Mouse (Mus musculus) gastrocnemius, adult 18-20 months (tissue): ENCODE measurements around the gene Peli2. TPM values are rescaled to one million over a fixed set of nuclear protein-coding genes. Genes with fewer than 3 reads are reported as not detected.

Source experiments
- DNase-seq: peaks from one replicate; pipeline ENCODE4 v3.0.0; 2021; ENCODE audit warnings: low spot score
- total RNA-seq, 2 experiments: library from RNA; stranded (reverse); gene quantifications; 2 replicates each; pipeline ENCODE4 v1.2.3; 2021

The Peli2 gene
- total RNA-seq, 2 experiments from 2014 or later: 12.7 to 14.7 TPM

- DNase-seq: no peak
Observed at GRCm38 (mm10) chr14:48187100-48187499, 66.5 kb downstream of the Peli2 start.

- DNase-seq: peak; percentile 64
Observed at GRCm38 (mm10) chr14:48189330-48189729, 68.7 kb downstream of the Peli2 start.

- no peak for DNase-seq
Observed at GRCm38 (mm10) chr14:48190946-48191345, 70.3 kb downstream of the Peli2 start.

- peak; percentile 47 for DNase-seq
Observed at GRCm38 (mm10) chr14:48191925-48192324, 71.3 kb downstream of the Peli2 start.

GRCm38 (mm10) chr14:48196804-48197203 lies 76.2 kb downstream of the Peli2 start:
- no peak for DNase-seq

GRCm38 (mm10) chr14:48197287-48197686 lies 76.7 kb downstream of the Peli2 start:
- DNase-seq: no peak

GRCm38 (mm10) chr14:48198190-48198954 lies 77.7 kb downstream of the Peli2 start:
- no peak for DNase-seq

- DNase-seq: no peak
Observed at GRCm38 (mm10) chr14:48198957-48199356, 78.3 kb downstream of the Peli2 start.

GRCm38 (mm10) chr14:48199506-48199905 lies 78.9 kb downstream of the Peli2 start:
- no peak for DNase-seq

- DNase-seq: no peak
Observed at GRCm38 (mm10) chr14:48200291-48200690, 79.7 kb downstream of the Peli2 start.

GRCm38 (mm10) chr14:48200788-48201187 lies 80.2 kb downstream of the Peli2 start:
- peak; percentile 27 for DNase-seq

GRCm38 (mm10) chr14:48201403-48201802 lies 80.8 kb downstream of the Peli2 start:
- no peak for DNase-seq

GRCm38 (mm10) chr14:48202096-48203036 lies 81.7 kb downstream of the Peli2 start:
- no peak for DNase-seq

GRCm38 (mm10) chr14:48205044-48205443 lies 84.4 kb downstream of the Peli2 start:
- DNase-seq: no peak

GRCm38 (mm10) chr14:48205635-48206034 lies 85.0 kb downstream of the Peli2 start:
- DNase-seq: no peak

- DNase-seq: no peak
Observed at GRCm38 (mm10) chr14:48207119-48207518, 86.5 kb downstream of the Peli2 start.

- DNase-seq: no peak
Observed at GRCm38 (mm10) chr14:48207746-48208640, 87.4 kb downstream of the Peli2 start.

GRCm38 (mm10) chr14:48209436-48209835 lies 88.8 kb downstream of the Peli2 start:
- DNase-seq: no peak

GRCm38 (mm10) chr14:48210089-48210488 lies 89.5 kb downstream of the Peli2 start:
- no peak for DNase-seq

- no peak for DNase-seq
Observed at GRCm38 (mm10) chr14:48211526-48211925, 90.9 kb downstream of the Peli2 start.

- no peak for DNase-seq
Observed at GRCm38 (mm10) chr14:48212839-48213238, 92.2 kb downstream of the Peli2 start.
